Mouse (Mus musculus) heart, adult 9 months (tissue): ENCODE measurements around the gene Gm13889.

ENCODE experiments used
- DNase-seq, 2 experiments: peaks; one replicate each; pipeline ENCODE4 v3.0.0; 2022; ENCODE audit warnings: low spot score in 2 of 2

Gene Gm13889

GRCm38 (mm10) chr2:93956908-93957784 is at the start of gene Gm13889:
TSS of gene Gm13889 (minus strand) at chr2:93957201.
- peak; percentile 65 to 68 for DNase-seq

GRCm38 (mm10) chr2:94002331-94002730 is 45.3 kb upstream of the Gm13889 start:
- DNase-seq: peak; percentile 34 to 77

- DNase-seq: no peak
Measured at GRCm38 (mm10) chr2:94001918-94002317, 44.9 kb upstream of the Gm13889 start.

- DNase-seq: no peak
Measured at GRCm38 (mm10) chr2:94001411-94001810, 44.4 kb upstream of the Gm13889 start.

DNA sequence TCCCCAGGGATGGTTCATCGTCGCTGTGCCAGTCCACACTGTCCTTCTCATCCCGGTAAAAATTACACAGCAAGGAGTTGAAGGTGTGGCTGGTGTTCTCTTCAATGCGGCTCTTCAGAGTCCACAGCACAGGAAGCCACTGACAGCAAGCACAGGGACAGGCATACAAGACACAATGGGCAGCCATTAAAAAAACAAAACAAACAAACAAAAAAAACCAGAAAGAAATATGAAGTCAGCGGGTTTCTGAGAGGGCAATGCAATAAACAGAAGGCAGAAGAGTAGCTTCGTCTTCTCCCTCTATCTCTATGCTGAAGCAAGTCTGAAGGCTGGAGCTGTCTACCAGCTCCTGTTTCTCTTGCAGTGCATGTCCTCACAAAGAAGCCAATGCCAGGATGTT is 39.3 kb upstream of the Gm13889 start, which contains the start of gene Gm27027:
TSS of gene Gm27027 (minus strand) at position 101 of the 400 bp plus-strand sequence.
- DNase-seq: no peak

DNA sequence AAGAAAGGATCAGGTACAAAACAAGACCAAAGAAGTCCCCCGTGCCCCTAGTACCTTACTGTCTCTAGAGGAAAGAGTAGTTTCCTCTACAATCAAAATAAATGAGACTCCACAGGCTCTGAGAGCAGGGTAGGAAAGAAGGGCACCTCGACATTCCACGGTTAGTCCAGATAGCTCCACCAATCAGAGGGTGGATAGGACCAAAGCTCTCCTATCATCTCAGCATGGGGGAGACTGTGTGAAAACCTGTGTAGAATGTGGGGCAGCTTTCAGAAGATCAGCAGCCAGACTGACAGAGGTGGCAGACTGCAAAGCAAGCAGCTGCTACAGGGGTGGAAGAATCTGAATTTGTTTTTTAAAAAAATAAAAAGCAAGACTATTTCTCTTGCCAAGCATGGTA is 35.8 kb upstream of the Gm13889 start:
- DNase-seq: no peak

GRCm38 (mm10) chr2:93992259-93992658 is 35.3 kb upstream of the Gm13889 start:
- peak; percentile 44 to 54 for DNase-seq

- no peak for DNase-seq
Measured at GRCm38 (mm10) chr2:93991336-93991735, 34.3 kb upstream of the Gm13889 start.

DNA sequence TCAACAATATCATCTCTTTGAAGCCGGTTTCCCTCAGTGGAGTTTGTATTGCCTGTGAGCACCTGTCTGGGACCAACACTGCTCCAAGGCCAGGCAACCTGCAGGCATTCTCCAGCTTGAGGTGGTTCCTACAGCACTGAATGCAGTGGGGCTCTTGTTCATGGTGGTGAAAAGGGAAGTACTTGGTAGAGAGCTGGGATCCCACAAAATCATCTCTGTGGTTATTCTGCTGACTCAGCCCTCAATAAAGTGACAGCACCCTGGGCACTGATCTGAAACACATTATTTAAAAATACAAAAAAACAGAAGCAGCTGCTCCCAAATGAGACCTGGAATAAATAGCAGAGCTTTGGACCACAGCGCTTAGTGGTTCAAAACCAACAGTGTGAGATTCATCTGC is 31.4 kb upstream of the Gm13889 start:
- DNase-seq: no peak

DNA sequence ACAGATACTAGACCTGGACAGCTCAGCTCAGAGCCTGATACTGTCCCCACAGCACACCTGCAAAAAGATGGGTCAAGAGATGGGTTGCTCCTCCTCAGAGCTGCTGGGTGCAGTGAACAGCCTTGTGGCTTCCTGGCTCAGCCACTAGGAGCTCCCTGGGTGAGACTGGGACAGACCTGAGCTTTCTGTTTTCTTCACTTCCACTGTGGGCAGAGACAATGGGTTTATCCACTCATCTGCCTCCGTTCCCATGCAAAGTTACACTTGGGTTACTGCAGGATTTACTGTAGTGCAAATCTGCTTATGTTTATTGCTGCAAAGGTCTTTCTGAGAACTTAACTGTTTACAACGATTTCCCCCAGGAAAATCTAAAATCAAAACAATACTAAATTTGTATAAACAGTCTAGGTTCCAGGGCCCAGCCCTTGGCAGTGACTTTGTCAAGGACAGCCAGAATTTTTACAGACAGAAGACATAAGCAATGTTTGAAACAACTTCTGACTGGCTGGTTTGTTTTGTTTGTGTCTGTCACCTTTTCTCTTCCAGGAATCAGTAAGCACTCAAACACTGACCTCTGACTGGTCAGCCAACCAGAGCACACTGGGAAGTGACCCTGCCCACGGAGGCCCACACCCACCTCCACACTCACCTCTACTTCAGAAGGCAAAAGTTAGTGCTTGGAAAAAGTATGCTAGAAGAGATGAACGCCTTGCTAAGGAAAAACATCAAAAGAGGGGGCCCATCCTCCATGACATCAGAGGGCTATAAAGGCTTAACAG is 25.6 kb upstream of the Gm13889 start:
- DNase-seq: no peak

- DNase-seq: no peak
Measured at GRCm38 (mm10) chr2:93979249-93980120, 22.5 kb upstream of the Gm13889 start.

DNA sequence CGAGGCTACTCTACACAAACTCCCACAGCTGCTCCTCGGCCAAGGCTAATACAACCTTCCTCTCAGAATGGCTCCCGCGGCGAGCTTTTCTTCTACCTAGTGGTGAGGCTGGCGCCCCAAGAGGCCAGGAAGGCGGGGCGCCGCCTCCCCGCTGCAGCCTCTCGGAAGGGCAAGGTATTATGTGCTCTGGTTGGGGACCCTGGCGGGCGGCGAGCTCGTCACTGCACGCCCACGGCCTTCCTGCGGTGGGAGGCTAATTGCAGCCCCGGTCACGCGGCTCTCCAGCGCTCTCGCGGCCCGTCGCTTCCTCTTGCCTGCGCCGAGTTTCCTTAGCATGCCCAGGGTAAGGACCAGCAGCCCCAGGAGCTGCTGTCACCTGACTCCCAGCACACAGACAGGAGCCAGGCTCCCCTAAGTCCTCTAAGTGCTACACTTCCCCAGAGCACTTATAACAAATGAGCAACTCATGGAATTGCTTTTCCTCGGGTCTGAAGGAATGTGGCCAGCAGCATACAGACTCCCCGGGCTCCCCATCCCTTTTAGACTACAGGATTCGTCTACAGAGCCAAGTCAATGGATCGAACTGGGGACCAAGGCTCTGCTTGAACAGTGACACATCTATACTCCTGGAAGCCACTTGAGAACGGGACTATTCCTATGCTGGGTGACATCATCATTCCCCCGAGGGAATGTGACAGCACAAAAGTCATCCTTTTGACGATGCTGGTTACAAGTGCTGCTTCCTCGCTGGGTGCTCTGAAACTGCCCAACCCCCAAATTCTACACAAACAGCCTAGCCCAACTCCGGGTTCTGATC is 19.6 kb upstream of the Gm13889 start:
- DNase-seq: peak; percentile 39 to 52

DNA sequence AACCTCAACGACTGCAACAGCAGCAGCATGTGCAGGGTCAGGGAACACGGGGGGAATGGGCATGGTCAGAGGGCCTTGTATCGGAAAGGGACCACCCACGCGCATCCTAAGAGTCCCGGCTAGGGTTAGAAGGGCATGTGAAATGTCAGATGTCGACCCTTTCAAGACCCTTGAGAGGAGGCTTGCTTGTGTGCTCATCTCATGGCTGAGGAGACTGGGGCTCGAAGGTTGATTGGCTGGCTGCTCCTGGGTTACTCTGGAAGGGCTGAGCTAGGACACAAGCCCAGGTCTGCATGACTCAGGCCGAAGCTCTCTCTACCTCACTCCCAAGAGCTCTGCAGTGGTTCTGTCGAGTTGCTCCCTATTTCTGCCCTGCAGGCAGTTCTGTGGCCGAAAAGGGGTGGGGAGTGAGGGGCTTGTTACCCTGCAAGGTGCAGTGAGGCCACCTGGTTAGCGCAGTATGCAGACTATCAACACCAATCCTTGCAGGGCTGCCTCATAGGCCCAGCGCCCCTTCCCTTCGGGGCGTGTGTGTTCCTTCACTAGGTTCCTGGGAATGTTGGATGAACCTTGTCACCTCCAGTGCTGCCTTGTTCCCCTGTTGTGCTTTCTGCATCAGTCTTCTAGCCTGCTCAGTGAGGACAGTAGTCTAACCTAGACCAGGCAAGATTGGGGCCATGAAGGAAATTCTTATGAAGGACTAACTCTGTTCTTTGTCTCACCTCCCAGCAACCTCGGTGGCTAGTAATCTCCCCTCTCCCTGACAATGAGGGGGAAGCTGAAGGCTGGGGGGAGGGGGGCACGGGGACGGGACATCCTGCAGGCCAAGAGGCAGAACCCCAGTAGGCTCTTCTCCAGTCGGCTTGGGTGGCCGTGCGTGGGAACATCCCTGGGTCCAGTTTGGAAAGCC is 18.8 kb upstream of the Gm13889 start:
- no peak for DNase-seq

GRCm38 (mm10) chr2:93975041-93975440 is 18.0 kb upstream of the Gm13889 start:
- DNase-seq: no peak

GRCm38 (mm10) chr2:93971647-93972046 is 14.6 kb upstream of the Gm13889 start:
- no peak for DNase-seq

DNA sequence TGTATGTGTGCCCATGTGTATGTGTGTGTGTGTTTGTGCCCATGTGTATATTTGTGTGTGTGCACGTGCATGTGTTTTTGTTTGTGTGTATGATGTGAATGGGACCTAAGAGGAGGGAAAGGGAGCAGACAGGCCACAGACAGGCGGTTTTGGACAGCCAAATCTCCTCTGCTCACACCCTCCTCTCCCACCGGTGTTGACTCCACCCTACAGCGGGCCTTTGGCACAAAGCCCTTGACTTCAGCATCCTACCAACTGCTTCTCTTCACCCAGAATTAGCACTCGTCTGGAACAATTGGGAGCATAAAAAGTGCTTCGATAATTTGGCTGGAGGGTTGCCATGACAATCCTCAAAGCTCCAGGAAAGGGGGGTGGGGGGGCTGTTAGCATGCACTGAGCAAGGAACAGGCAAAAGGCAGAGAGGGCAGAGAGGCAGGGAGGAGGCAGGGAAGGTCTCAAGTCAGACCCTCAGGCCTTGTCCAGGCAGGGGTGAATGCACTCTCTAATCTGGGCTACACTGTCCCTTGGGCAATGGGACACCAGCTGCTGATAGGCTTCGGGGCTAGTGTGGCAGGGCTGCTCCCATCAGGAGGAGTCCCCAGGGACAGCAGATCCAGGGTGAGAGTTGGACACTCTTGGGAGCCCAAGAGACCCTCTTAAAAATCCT is 7.6 kb upstream of the Gm13889 start:
- peak in 1 of 2 experiments; percentile 20 for DNase-seq

DNA sequence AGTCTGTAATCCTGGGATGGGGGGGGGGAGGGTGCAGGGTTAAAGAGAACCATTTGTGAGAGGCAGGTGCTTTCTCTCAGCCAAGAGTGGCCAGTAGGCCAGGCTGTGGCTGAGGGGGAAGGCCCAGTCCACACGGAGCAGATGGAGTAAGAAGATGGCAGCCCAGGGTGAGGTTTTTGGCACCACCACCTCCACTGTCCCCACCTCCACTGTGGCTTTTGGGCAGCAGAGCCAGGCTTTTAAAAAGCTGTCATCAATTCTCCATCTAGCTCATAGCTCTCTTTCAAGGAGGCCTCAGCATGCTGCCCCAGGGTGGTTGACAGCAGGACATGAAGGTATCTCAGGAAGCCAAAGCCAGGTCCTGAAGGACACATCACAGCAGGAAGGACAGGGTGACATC is 6.8 kb upstream of the Gm13889 start:
- no peak for DNase-seq

DNA sequence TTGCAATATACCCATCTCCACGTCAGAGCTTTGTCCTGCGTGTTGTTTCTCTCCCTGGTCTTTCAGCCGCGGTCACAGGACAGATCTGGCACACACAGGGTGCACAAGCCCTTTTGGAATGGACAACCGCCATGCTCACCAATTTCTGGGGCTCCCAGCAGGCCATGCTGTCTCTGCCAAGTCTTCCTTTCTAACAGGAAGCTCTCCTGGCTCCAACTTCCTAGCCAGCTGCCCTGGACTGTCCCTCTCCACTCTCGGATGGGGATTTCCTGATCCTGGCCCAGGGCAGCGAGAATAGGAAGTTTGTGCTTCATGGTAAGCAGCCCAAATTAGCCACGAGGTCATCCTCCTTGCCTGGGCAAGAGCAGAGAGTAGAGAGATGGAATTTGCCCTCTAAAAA is 4.7 kb upstream of the Gm13889 start:
- DNase-seq: peak; percentile 43 to 71

DNA sequence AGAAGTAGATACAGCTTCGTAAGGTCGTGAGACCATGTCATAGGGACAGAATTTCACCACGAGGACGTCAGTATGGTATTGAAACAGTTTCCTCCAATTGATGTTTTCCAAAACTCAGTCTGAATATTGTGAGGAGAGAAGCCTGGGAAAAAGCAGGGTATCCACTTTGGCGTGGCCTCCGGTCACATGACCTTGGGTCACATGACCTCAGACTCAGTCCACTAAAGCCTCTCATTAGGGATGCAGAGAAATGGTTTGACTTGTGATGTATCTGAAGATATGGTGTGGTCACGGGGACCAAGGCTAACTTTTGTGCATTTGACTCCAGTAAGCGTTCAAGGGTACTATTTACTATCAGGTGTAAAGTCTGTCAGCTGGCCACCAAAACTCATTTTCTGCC is 2.3 kb upstream of the Gm13889 start:
- no peak for DNase-seq
